Mouse (Mus musculus) thymus, adult 2 months (tissue): ENCODE results near the gene Btbd10.

Source experiments
- CTCF ChIP-seq: fragments of 200-500 bp; IDR thresholded peaks from 2 replicates; pipeline ENCODE4 v1.5.1; 2012; ENCODE audit warnings: mild to moderate bottlenecking, control low read depth, low read length, moderate library complexity, borderline replicate concordance; ENCODE audit not compliant: control insufficient read depth, poor library complexity, insufficient read depth; ENCODE audit errors: extremely low read depth
- POLR2A ChIP-seq: fragments of 200-500 bp; IDR thresholded peaks from 2 replicates; pipeline ENCODE4 v1.6.1; 2012; ENCODE audit warnings: mild to moderate bottlenecking, low read length, control low read depth, moderate library complexity; ENCODE audit not compliant: control insufficient read depth, poor library complexity, insufficient read depth; ENCODE audit errors: extremely low read depth

- TF ChIP-seq POLR2A (no peak), CTCF (peak; percentile 44; the same call in 1 of the 2 replicates)
These were observed 588 bp upstream of the Btbd10 start for GRCm38 (mm10) chr7:113369620-113370340.
